Mouse (Mus musculus): ENCODE measurements around the gene Zfp354b.
A peak's percentile ranks its signal among the peaks of the same experiment; 100 is the strongest.

Gene Zfp354b

GRCm38 (mm10) chr11:50931451-50931866 lies at the start of gene Zfp354b:
Gene Zfp354b (minus strand): TSS chr11:50931633.
- DNase-seq (ENCODE audit: low spot score): no peak

DNA sequence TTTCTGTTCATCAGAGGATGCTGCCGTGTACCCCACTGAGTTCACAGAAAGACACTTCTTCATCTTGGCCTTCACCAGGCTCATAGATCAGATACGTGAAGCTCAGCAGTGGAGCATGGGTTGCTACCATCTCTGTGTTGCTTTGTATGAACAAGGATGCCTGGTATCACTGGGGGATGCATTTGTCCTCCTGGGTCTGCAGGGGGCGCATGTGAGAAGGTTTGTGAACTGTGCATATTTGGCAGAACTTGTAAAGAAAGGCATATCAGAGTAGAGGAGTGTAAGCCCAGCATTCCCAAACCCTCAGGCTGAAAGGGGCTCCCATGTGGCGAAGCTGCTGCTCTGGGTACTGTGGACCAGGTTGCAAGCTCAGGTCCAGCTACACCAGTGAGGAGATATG lies 45.8 kb upstream of the Zfp354b start:
- DNase-seq (ENCODE audit: low spot score): no peak

- DNase-seq (ENCODE audit: low spot score): no peak
Observed at GRCm38 (mm10) chr11:50966230-50966629, 34.8 kb upstream of the Zfp354b start, which contains the start of gene Olfr1378. Gene Olfr1378 (plus strand): TSS chr11:50966530.

- no peak for DNase-seq (ENCODE audit: low spot score)
Observed at GRCm38 (mm10) chr11:50964886-50965285, 33.5 kb upstream of the Zfp354b start.

DNA sequence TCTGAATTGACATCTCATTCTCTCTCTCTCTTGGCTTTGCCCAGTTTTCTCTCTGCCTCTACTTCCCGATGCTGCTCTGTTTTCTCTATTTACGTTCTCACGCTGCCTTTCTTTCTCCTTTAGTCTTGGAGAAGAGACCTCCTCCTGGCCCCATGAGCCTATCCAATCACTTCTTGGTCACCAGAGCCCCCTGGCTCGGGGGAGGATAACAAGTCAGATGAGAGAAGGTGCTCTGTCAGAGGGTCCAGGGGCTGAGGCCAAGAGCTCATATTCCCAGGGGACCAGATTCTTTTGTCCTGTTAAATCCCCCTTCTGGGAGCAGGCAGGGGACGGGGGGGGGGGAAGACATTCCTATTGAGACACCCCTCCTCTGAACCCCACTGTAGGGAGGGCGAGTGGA lies 22.2 kb upstream of the Zfp354b start, which contains the start of gene Prop1:
Prop1 (minus strand) TSS at position 101 of the 400 bp plus-strand sequence.
- no peak for DNase-seq (ENCODE audit: low spot score)

GRCm38 (mm10) chr11:50952290-50952689 lies 20.9 kb upstream of the Zfp354b start:
- no peak for DNase-seq (ENCODE audit: low spot score)

- no peak for DNase-seq (ENCODE audit: low spot score)
Observed at GRCm38 (mm10) chr11:50943506-50943905, 12.1 kb upstream of the Zfp354b start, which contains the start of gene 4933414I15Rik. Gene 4933414I15Rik (minus strand): TSS chr11:50943765.

- DNase-seq (ENCODE audit: low spot score): no peak
Observed at GRCm38 (mm10) chr11:50942386-50942785, 11.0 kb upstream of the Zfp354b start.

DNA sequence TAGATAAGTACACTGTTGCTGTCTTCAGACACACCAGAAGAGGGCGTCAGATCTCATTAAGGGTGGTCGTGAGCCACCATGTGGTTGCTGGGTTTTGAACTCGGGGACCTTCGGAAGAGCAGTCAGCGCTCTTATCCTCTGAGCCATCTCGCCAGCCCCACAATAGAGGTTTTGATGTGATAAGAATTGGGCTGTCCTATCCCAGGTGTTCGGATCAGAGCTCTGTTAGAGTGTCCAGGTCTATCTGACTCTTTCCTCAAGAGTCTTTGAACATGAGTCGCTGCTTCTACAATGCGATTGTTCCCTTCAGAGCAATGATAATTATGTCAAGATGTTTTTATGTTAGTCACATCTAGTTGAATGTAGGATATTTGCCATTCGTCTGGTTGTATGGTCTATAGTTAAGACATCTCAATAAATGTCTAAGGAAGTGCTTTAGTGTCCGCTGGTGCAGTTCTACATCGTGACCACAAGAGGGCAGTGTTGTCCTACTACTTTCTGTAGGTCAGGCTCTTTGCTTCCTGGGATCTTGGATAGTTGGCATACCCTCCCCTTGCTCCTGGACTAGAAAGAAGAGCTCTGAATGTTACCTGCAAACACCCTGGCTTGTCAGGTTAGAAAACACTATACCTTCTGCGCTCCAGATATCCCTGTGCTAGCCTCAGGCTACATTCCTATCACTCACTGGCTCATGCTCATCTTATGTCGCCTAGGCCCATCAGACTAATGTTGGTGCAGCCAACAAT lies 8.4 kb upstream of the Zfp354b start:
- peak; percentile 55 for DNase-seq (ENCODE audit: low spot score)

GRCm38 (mm10) chr11:50938435-50938834 lies 7.0 kb upstream of the Zfp354b start:
- DNase-seq (ENCODE audit: low spot score): no peak

DNA sequence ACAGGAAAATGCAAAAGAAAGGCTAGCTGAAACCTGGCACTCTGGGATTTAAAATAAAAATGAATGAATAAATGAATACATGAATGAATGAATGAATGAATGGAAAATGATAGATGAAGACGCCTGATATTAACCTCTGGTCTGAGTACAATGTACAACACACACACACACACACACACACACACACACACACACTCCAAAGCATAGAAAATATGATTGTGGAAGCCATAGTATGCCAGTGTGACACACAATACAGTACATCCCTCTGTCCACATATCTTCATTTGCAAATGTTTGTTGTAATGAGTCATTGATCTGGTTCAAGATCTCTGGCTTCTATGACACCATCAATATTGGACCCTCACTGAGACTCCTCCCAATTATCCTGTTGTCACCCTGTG lies 607 bp upstream of the Zfp354b start:
- no peak for DNase-seq (ENCODE audit: low spot score)

DNA sequence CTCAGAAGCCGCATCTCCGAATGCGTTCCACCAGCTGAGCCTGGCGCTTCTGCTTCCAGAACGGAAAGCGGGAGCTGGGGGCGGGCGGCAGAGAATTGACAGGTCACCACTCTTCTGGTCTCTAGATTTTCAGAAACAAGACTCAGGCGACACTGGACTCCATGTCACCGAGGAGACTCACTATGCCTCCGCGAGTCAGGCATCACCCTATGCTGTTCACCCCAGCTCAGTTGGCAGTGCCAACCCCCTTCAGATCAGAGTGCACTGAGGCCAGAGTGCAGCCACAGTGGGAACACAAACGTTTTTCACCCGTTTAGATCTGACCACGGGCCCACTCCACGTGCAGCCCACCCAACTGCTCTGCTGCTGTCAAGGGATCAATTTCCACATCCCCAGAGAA lies 412 bp downstream of the Zfp354b start:
- DNase-seq (ENCODE audit: low spot score): no peak

DNA sequence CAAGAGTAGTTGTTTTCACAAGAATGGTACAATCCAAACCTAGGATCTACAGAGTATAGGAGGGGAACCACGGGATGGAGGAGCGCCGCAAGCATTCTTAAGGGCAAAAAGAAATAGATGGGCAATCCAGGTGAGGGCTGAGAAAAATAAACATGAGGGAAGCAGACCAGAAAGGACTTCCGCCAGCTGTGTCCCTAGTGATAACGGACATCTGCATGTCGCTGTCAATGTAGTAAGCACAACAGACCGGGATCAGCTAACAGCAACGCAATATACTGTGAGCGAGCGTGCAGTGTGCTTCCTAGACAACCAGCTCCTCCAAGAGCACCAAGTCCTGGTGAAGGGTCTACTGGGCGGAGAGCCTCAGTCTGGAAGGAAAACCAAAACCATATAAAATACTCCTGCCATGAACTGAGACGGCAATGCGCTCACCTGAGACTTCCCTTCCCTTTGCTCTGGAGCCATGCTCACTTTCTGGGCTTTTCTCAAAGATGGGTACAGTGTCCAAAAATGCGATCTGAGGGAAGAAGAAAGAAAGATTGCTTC lies 891 bp downstream of the Zfp354b start:
- DNase-seq (ENCODE audit: low spot score): no peak

GRCm38 (mm10) chr11:50915671-50916320 lies 15.6 kb downstream of the Zfp354b start, which contains the start of gene Zfp2:
Gene Zfp2 (minus strand): TSS chr11:50916165.
- no peak for DNase-seq (ENCODE audit: low spot score)

GRCm38 (mm10) chr11:50914461-50914860 lies 17.0 kb downstream of the Zfp354b start:
- no peak for DNase-seq (ENCODE audit: low spot score)

- DNase-seq (ENCODE audit: low spot score): no peak
Observed at GRCm38 (mm10) chr11:50913301-50913700, 18.1 kb downstream of the Zfp354b start.

- no peak for DNase-seq (ENCODE audit: low spot score)
Observed at GRCm38 (mm10) chr11:50908136-50908535, 23.3 kb downstream of the Zfp354b start.

DNA sequence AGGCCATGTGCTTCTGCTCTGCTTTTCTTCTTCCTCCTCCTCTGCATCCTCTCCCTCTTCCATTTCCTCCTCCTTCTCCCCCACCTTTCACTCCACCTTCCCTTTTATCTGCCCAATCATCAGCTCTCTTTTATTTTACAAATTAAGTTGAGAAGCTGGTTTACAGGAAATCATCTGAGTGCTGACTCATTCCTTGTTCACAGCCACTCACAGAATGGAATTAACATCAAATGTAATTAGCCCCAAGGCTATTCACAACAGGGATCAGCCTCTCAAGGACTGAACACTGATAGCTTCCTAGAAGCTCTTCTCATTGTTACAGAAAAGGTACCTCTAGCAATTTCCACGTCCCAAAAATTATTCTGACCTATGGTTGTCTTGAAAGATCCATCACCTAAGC lies 34.1 kb downstream of the Zfp354b start:
- no peak for DNase-seq (ENCODE audit: low spot score)

DNA sequence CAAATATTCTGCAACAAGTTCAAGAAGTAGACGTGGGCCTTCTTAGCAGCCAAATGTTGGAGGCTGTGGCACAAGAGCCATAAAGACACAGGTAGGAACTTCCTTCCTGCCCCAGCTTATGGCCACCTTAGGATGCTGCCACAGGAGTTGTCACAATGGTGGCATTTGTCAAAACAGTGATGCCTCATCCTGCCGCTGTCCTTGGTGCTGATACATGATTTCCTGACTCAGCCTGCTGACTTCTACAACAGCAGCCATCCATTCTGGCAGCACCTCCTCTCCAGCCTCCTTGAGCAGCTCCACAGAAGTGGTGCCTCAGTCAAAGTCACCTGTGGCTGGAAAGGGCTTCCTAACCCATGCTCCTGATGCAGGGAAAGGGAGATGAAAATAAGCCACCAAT lies 39.0 kb downstream of the Zfp354b start:
- DNase-seq (ENCODE audit: low spot score): no peak

GRCm38 (mm10) chr11:50887390-50888128 lies 43.9 kb downstream of the Zfp354b start, which contains the start of gene Zfp454:
Gene Zfp454 (minus strand): TSS chr11:50887651.
- DNase-seq (ENCODE audit: low spot score): no peak

- no peak for DNase-seq (ENCODE audit: low spot score)
Observed at GRCm38 (mm10) chr11:50886933-50887293, 44.5 kb downstream of the Zfp354b start.

- DNase-seq (ENCODE audit: low spot score): no peak
Observed at GRCm38 (mm10) chr11:50886231-50886932, 45.1 kb downstream of the Zfp354b start.

Measured in MN1 (cell line).